Mouse (Mus musculus) testis, adult 2 months (tissue): ENCODE data around the gene Gm21992.

ENCODE experiments used
- CTCF ChIP-seq: fragments of 200-500 bp; IDR thresholded peaks from 2 replicates; pipeline ENCODE4 v1.5.1; 2012; ENCODE audit warnings: low read depth, mild to moderate bottlenecking, inconsistent platforms, low read length, moderate library complexity; ENCODE audit not compliant: control insufficient read depth, insufficient read depth, insufficient replicate concordance
- POLR2A ChIP-seq: fragments of 200-500 bp; IDR thresholded peaks from 2 replicates; pipeline ENCODE4 v1.6.1; 2012; ENCODE audit warnings: low read depth, mild to moderate bottlenecking, inconsistent platforms, low read length, moderate library complexity; ENCODE audit not compliant: control insufficient read depth

- no peak for TF ChIP-seq CTCF
- TF ChIP-seq POLR2A, result no peak
Observed at GRCm38 (mm10) chr19:4850281-4850680, 38.9 kb upstream of the Gm21992 start.
